Mouse (Mus musculus): ENCODE data around the gene Nav3.
A peak's percentile ranks its signal among the peaks of the same experiment; 100 is the strongest.

Nav3 gene

GRCm38 (mm10) chr10:109799246-109799645, 656.8 kb downstream of the Nav3 start:
- DNase-seq = no peak

- DNase-seq = no peak
Observed at GRCm38 (mm10) chr10:109796981-109797380, 659.0 kb downstream of the Nav3 start.

GRCm38 (mm10) chr10:109793491-109793890, 662.5 kb downstream of the Nav3 start:
- no peak for DNase-seq

GRCm38 (mm10) chr10:109788728-109789127, 667.3 kb downstream of the Nav3 start:
- no peak for DNase-seq

GRCm38 (mm10) chr10:109779109-109779508, 676.9 kb downstream of the Nav3 start:
- no peak for DNase-seq

GRCm38 (mm10) chr10:109769092-109769491, 686.9 kb downstream of the Nav3 start:
- DNase-seq = no peak

- no peak for DNase-seq
Observed at GRCm38 (mm10) chr10:109765650-109766049, 690.4 kb downstream of the Nav3 start.

- DNase-seq = no peak
Observed at GRCm38 (mm10) chr10:109764412-109765101, 691.4 kb downstream of the Nav3 start.

GRCm38 (mm10) chr10:109758921-109759600, 696.9 kb downstream of the Nav3 start:
- no peak for DNase-seq

- DNase-seq = no peak
Observed at GRCm38 (mm10) chr10:109746901-109747300, 709.1 kb downstream of the Nav3 start.

GRCm38 (mm10) chr10:109741664-109742063, 714.3 kb downstream of the Nav3 start:
- DNase-seq = no peak

- DNase-seq = no peak
Observed at GRCm38 (mm10) chr10:109740326-109740725, 715.7 kb downstream of the Nav3 start.

- no peak for DNase-seq
Observed at GRCm38 (mm10) chr10:109723646-109724045, 732.4 kb downstream of the Nav3 start.

GRCm38 (mm10) chr10:109718808-109719207, 737.2 kb downstream of the Nav3 start:
- no peak for DNase-seq

- no peak for DNase-seq
Observed at GRCm38 (mm10) chr10:109718390-109718789, 737.6 kb downstream of the Nav3 start.

GRCm38 (mm10) chr10:109713001-109713400, 743.0 kb downstream of the Nav3 start:
- no peak for DNase-seq

- no peak for DNase-seq
Observed at GRCm38 (mm10) chr10:109699771-109700335, 756.2 kb downstream of the Nav3 start.

GRCm38 (mm10) chr10:109690564-109690963, 765.4 kb downstream of the Nav3 start:
- no peak for DNase-seq

GRCm38 (mm10) chr10:109684109-109685056, 771.6 kb downstream of the Nav3 start:
- no peak for DNase-seq

- no peak for DNase-seq
Observed at GRCm38 (mm10) chr10:109672896-109673295, 783.1 kb downstream of the Nav3 start.

GRCm38 (mm10) chr10:109667453-109667852, 788.6 kb downstream of the Nav3 start:
- no peak for DNase-seq

- DNase-seq = peak; percentile 6
Observed at GRCm38 (mm10) chr10:109664629-109665317, 791.2 kb downstream of the Nav3 start.
